Mouse (Mus musculus) bone marrow, adult 2 months (tissue): Measurements from ENCODE around the gene Stxbp6.

Experiments used
- CTCF ChIP-seq: fragments of 200-500 bp; IDR thresholded peaks from 2 replicates; pipeline ENCODE4 v1.5.1; 2011; ENCODE audit warnings: low read length, control low read depth; ENCODE audit not compliant: control insufficient read depth, insufficient read depth
- POLR2A ChIP-seq: fragments of 200-500 bp; IDR thresholded peaks from 2 replicates; pipeline ENCODE4 v1.6.1; 2011; ENCODE audit warnings: low read depth, mild to moderate bottlenecking, control low read depth, low read length, borderline replicate concordance; ENCODE audit not compliant: control insufficient read depth

DNA sequence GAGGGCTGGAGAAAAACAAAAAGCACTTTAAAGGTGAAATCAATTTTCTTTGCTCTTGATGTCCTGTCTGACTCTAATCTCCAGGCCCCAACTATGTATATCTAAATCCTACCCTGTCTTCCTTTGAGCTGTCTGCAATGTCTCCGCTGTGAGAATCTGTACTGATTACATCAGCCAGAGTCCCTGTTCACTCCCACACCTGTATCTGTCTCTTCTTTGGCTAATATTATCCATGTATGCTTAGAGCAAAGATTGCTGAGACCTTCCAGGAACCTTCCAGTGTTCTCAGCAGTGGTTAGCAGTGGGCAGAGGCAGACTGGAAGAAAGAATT is 8.6 kb upstream of the Stxbp6 start:
- no peak for TF ChIP-seq POLR2A
- no peak for TF ChIP-seq CTCF
